Mouse (Mus musculus) bone marrow, adult 2 months (tissue): Measurements from ENCODE around the gene Gm10300. TPM values are rescaled to one million over a fixed set of nuclear protein-coding genes. Genes with fewer than 3 reads are reported as not detected.

Experiments
- H3K27ac ChIP-seq: fragments of 200-500 bp; 2 replicates; pipeline ENCODE4 v1.5.1; 2012; ENCODE audit warnings: low read depth, mild to moderate bottlenecking, control low read depth, inconsistent platforms, low read length; ENCODE audit not compliant: control insufficient read depth, poor library complexity, insufficient read depth
- H3K4me1 ChIP-seq: fragments of 200-500 bp; 2 replicates; pipeline ENCODE4 v1.6.1; 2011; ENCODE audit warnings: low read length; ENCODE audit not compliant: control insufficient read depth, insufficient read depth
- H3K4me3 ChIP-seq: fragments of 200-500 bp; replicated peaks from 2 replicates; pipeline ENCODE3; 2011; ENCODE audit warnings: mild to moderate bottlenecking, low read depth, low read length, control low read depth; ENCODE audit not compliant: control insufficient read depth
- CTCF ChIP-seq: fragments of 200-500 bp; IDR thresholded peaks from 2 replicates; pipeline ENCODE4 v1.5.1; 2011; ENCODE audit warnings: low read length, control low read depth; ENCODE audit not compliant: control insufficient read depth, insufficient read depth
- POLR2A ChIP-seq: fragments of 200-500 bp; IDR thresholded peaks from 2 replicates; pipeline ENCODE4 v1.6.1; 2011; ENCODE audit warnings: low read depth, mild to moderate bottlenecking, control low read depth, low read length, borderline replicate concordance; ENCODE audit not compliant: control insufficient read depth
- WGBS: fragments of 180-500 bp; shearing (Covaris S2); methylation state at CpG from one replicate; pipeline ENCODE4 v1.1.7; 2018; 5-methylcytosine and 5-hydroxymethylcytosine counted together
- polyA plus RNA-seq: library from polyadenylated mRNA; stranded (reverse); fragments of >200 nt; gene quantifications from 2 replicates; pipeline ENCODE4 v1.2.4, GENCODE M21; 2011; ENCODE audit warnings: low replicate concordance; ENCODE audit not compliant: missing spikeins, insufficient read depth, insufficient read length

Gm10300 gene
- 0.65 and 0.70 TPM in 2 replicates for polyA plus RNA-seq

DNA sequence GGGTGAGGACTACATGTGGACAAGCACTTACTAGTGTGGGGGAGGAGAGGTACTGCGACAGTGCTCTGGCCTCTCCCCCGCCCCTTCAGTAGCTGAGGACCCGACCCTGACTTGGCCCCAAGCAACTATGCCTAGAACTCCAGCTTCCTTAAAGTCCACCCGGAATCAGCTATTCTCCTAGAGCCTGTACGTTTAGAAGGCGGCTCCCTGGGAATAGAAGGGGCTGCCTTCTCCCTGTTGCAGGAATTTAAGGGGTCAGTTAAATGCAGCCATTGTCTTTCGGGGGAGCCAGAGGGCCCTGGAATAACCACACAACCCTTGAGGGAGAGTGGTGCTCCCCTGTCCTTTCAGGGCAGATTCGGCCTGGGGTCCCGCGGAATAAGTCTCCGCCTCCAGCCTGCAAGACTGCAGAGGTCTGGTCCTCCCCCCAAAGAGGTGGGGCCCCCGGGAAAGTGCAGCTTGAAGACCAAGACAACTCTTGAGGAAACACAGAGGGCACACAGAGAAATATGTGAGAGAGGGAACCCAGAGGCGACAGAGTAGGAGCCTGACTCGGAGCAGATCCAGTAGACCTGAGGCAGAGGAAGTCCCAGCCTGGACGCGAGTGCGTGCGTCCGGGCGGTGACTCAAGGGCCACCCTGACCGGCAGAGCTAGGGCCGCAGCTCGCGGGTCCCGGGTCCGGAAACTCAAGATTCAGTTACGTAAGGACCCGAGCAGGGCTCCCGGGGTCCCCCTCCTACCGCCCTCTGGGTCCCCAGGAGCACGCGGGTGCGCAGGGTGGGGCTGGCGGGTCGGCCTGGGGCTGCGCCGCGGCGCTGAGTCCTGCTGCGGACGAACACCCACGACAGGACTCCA is at the start of gene Gm10300:
Gene Gm10300 (plus strand): TSS at position 621 of the 856 bp plus-strand sequence.
- under 1% methylated on average over 42 of the region's 42 CpGs for WGBS
- H3K27ac ChIP-seq = peak within 1 kb of the TSS; percentile 93
- peaks cover 3% of the 10 kb centered on the region; the same call in 1 of the 2 replicates for H3K4me1 ChIP-seq
- H3K4me3 ChIP-seq = peak within 1 kb of the TSS; percentile 69
- TF ChIP-seq POLR2A (0 out of 2 replicates have a peak, but pooled peaks have one; percentile 25), CTCF (no peak)

DNA sequence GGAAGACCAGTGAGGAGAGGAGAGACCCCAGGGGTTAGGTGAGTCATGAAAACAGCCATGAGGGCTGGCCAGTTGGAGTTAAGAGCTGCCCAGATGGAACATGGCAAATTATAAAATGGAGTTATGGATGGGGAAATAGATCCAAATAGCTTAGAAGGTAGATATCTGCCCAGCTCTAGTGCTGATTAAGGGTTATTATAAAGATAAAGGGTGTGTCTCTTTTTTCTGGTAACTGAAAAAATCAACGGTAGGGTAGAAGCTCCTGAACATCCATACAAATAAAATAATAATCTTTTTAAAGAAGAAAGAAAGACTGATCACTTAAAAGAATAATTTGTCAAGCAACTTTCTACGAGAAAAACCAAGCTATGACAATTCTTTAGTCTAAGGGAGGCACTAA is 49.2 kb upstream of the Gm10300 start:
- no peak overlapping the region for H3K4me3 ChIP-seq
- H3K4me1 ChIP-seq = no peaks in the 10 kb centered on the region; the same call in 1 of the 2 replicates
- H3K27ac ChIP-seq = no peak overlapping the region
- TF ChIP-seq POLR2A = no peak
- 66% methylated on average over 2 of the region's 2 CpGs for whole genome bisulfite sequencing

DNA sequence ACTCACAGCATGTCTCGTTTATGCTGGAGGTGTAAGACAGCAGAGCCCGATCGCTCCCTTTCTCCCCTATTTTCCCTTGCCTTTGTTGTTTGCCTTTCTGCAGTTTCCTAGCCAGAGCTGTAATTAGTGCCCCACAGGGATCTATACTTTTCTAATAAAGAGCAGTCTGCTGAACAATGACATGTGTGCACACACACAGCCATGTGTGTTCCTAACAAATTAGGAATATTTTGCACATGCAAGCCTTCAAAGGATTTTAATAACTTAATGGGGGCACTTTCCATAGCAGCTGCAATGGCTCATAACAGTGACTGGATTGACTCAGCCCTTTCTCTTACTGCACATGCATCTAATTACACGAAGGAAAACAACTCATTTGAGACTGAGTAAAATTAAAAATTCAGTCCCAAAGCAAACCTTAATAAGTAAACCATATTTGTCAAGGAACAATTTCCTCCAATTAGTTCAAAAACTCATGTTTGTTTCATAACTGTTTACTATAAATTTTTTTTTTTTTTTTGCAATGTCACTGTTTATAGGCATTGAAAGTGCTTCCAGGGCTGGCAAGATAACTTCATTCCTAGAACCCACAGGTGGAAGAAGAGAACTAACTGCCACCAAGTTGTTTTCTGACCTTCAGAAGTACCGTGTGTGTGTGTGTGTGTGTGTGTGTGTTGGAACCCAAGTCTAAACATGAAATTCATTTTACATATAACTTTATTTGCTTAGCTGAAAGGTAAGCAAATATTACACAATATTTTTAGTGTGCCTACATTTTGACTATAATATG is 48.6 kb upstream of the Gm10300 start:
- TF ChIP-seq CTCF (no peak), POLR2A (no peak)
- no peak overlapping the region for H3K27ac ChIP-seq
- H3K4me3 ChIP-seq = no peak overlapping the region
- H3K4me1 ChIP-seq = no peaks in the 10 kb centered on the region; the same call in 1 of the 2 replicates
- 64% methylated on average over 5 of the region's 5 CpGs for WGBS

DNA sequence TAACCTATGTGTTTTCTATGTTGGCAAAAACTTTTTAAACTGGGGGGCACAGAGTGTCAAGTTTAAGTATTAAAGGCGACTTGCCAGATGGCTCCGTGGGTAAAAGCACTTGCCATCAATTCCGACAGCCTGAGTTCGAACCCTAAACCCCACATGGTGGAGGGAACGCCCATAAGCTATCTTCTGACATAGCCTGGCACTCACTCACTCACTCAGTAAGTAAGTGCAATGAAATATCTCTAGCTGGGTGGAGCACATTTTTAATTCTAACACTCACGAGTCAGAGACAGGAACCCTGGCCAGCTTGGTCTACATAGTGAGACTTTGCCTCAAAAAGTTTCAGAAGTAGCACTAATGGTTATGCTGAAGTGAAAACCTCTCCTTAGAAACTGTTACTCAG is 47.3 kb upstream of the Gm10300 start:
- WGBS = 56% methylated on average over 6 of the region's 6 CpGs
- Histone ChIP-seq H3K27ac (no peak overlapping the region), H3K4me3 (no peak overlapping the region), H3K4me1 (no peaks in the 10 kb centered on the region; the same call in 1 of the 2 replicates)
- TF ChIP-seq CTCF (no peak), POLR2A (no peak)

DNA sequence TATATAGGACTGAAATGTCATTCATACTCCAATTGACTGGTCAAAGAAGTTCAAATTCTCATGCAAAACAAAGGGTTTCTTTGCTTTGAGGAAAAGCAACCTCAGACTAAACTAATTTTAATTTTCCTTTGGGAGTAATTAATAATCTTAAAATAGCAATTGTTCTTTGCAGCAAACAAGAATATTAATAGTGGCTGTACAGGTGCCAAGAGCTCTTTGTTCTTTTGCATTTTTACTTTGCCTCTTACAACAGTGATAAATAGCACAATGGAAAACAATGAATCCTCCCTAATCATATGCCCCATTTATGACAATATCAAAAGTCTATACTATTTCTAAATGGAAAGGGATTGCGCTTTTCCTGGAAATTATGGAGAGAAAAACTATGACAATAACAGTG is 46.7 kb upstream of the Gm10300 start:
- WGBS = 98% methylated on average over 1 of the region's 1 CpGs
- no peak overlapping the region for H3K4me3 ChIP-seq
- no peaks in the 10 kb centered on the region; the same call in 1 of the 2 replicates for H3K4me1 ChIP-seq
- no peak overlapping the region for H3K27ac ChIP-seq
- TF ChIP-seq CTCF (no peak), POLR2A (no peak)

DNA sequence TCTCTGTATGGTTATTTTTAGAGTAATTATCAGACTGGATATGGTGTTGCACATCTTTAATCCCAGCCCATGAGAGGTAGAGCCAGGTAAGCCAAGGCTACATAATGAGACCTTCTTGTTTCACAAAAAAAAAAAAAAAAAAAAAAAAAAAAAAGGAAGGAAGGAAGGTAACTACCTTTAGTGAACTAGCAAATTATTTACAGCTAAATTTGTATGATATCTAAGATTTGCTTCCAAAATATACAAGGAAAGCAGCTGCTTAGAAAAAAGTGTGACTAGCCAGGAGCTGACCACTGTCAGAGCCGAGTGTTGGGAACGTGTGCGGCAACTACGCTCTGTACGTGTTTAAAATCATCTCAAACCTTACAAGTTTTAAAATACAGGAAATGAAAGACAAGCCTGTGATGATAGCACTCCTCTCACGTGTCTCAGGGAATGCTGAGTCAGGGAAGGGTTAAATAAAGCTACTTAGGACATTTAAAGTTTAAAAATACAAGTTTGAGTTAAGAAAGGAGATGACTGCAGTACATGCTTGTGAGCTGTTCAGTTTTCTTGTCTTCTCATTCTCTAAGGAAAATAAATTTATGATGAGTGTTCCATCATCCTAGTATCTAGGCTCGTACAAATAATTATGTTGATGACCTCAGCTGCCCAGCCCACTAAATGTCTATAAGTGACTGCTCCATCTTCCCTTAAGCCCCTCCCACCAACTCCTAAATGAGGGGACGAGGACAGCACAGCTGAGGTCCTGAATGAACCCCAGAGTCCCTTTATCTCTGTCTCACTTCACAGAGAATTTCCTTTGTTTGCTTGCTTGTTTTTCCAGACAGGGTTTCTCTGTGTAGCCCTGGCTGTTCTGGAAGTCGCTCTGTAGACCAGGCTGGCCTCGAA is 44.4 kb upstream of the Gm10300 start:
- no peak overlapping the region for H3K4me3 ChIP-seq
- TF ChIP-seq POLR2A (no peak), CTCF (no peak)
- WGBS = 45% methylated on average over 10 of the region's 10 CpGs
- H3K4me1 ChIP-seq = no peaks in the 10 kb centered on the region; the same call in 1 of the 2 replicates
- no peak overlapping the region for H3K27ac ChIP-seq

DNA sequence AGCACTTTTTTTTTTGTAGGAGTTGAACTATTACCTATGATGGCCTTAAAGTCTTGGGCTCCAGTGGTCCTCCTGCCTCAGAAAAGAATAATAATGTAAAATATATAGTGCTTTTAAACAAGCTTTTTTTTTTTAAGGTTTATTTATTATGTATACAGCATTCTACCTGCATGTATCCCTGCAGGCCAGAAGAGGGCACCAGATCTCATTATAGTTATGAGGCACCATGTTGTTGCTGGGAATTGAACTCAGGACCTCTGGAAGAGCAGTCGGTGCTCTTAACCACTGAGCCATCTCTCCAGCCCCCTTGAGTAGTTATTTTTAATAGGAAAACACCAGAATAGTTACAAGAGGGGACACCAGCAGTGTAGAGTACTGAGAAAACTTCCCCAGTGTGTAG is 41.3 kb upstream of the Gm10300 start:
- H3K4me1 ChIP-seq = no peaks in the 10 kb centered on the region; the same call in 1 of the 2 replicates

More for the DNA sequence above, 41.3 kb upstream of the Gm10300 start:
- Histone ChIP-seq H3K27ac (no peak overlapping the region), H3K4me3 (no peak overlapping the region)
- WGBS = 67% methylated on average over 1 of the region's 1 CpGs
- no peak for TF ChIP-seq POLR2A
- no peak for TF ChIP-seq CTCF
